Mouse (Mus musculus): ENCODE measurements at regions not wholly inside any gene's neighbourhood (a gene's known extent, or its start where the extent isn't known, plus 50 kb on each side); places are given as distances from the start of the nearest gene placed in this dataset.
"Not testable (repeated sequence)": the region's sequence is repeated elsewhere in the genome, so short reads cannot be mapped to it uniquely, and the experiment has no call there.

DNA sequence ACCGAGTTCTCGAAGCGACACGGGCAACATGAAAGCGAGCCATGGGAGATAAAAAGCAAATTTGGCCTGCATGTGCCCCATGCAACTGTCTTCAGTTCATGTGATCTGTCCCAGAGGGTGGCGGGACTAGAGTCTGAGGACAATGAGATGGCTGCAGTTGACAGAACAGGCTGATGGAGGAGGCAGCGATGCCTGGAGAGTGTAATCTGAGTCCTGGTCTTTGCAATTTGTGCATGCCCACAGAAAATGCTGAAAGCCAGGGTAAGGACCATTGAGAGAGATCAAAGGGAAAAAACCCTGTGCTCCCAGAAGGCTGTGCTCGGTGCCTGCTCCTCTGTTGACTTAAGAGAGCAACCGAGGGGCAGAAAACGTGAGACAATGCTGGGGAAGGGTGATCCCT lies 624.8 kb upstream of the BB014433 start:
- DNase-seq (ENCODE audit: low read depth, low spot score): no peak

DNA sequence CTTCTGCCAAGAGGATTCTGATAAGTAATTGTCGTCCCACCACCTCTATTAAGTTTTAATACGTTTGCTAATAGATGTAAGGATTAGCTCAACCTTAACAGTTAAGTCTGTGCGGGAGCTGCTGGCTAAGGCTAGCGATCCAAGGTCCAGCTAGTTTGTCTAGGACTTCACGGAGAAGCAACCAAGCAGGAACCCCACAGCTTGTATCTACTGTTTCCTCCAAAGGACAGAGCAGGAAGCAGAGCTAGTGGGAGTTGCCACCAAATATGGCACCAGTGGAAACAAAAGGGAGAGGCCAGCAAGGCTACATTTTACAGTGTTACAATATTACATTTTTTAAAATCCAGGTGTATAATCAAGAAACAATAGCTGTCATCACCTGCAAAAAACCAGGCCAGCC lies 624.4 kb upstream of the BB014433 start:
- no peak for DNase-seq (ENCODE audit: low read depth, low spot score)

DNA sequence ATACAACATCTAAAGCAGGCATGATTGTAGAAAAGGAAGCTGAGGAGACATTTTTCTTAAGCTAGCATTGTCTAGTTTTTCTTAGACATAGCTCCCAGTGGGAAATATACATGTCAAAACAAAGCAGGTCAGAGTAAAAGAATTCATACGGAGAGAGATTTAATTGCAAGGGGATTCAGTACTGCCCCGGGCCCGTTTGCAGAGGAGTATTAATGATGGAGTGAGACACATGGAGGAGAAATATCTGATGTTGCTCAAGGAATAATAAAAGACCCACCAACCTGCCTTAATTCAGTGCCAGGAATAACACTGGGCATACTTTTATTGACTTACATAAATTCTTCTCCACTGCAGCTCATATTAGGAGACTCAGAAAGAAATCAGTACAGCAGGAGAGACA lies 623.6 kb upstream of the BB014433 start:
- no peak for DNase-seq (ENCODE audit: low read depth, low spot score)

DNA sequence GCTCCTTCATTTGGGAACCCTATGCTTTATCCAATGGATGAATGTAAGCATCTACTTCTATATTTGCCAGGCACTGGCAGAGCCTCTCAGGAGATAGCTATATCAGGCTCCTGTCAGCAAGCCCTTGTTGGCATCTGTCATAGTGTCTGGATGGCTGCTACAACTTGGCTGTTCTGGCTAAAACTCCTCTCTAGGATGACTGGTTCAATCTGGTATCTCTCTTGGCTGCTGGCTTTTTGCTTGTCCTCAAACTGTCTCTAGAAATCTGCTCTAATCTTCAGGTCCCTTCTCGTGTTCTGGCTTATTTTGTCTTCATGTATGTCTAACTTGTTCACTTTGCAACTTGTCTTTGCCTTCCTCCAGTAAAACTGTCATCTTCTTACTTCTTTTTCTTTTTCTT lies 614.7 kb upstream of the BB014433 start:
- no peak for DNase-seq (ENCODE audit: low read depth, low spot score)

DNA sequence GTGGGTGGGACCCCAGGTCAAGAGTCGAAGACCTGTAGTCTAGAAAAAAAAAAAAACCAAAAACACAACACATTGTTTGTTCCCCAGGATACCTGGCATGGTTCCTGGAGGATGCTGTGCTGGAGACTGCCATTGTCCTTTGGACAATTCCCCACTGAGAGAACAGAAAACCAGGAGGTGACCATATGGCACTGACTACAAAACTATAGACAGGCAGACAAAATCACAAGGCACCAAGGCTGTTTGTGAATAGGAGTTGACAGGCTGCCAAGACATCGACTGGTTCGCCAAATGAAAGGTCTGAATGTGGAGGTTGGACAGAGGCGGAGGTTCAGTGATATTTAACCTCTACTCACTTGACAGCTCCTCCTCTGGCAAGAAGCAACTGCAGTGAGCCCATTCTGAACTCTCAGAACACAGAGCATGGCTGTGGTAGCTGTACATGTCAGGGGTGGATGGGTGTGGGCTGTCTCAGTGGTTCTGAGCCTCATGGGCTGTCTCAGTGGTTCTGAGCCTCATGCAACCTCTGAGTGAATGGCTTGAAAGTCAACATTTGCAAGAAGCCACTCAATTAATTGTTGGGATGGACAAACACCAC lies 589.0 kb upstream of the BB014433 start:
- no peak for DNase-seq (ENCODE audit: low read depth, low spot score)

DNA sequence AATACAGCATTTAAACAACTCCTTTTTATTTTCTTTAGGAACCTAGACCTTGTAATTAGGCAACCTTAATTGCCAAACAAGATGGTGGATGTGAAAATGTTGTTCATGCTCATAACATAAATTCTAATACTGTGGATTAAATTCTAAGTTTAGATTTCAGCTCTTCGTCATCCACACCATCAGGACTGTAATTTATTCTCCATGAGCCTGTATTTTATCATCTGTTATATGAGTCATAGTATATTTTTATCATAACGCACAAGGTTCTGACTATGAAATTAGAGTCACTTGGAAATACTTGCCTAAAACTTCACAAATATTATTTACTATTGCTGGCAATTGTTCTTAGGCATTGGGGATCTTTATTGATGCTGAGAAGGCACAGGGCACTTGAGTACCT lies 582.7 kb upstream of the BB014433 start:
- DNase-seq (ENCODE audit: low read depth, low spot score): no peak

DNA sequence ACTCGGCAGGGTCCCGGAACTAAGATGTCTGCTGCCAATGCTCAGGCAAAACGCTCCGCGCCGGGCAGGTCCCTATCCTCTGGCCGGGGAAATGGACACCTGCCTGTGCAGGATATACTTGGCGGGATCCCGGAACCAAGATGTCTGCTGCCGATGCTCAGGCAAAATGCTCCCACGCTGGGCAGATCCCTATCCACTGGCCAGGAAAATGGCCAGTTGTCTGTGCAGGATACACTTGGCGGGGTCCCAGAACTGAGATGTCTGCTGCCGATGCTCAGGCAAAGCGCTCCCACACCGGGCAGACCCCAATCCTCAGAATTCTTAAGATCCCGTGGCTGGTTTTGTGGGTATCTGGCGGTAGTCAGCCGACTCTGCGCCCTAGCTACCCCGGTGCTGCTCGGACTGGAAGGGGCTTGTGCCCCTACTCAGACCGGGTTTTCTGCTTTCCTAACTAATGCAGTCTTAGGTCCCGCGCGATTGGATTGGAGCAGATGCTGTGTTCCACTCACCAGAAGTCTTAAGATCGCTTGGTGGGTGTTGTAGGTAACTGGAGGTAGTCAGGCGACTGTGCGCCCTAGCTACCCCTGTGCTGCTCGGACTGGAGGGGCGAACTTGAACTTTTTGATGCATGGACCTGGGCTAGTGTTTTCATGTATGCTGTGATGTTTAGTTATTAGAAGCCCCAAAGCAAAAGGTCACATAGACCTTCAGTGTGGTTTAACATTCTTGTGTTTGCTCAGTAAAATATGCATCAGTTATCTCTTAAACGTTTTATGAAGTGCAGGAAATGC lies 577.9 kb upstream of the BB014433 start:
- not testable (repeated sequence) for DNase-seq (ENCODE audit: low read depth, low spot score)

DNA sequence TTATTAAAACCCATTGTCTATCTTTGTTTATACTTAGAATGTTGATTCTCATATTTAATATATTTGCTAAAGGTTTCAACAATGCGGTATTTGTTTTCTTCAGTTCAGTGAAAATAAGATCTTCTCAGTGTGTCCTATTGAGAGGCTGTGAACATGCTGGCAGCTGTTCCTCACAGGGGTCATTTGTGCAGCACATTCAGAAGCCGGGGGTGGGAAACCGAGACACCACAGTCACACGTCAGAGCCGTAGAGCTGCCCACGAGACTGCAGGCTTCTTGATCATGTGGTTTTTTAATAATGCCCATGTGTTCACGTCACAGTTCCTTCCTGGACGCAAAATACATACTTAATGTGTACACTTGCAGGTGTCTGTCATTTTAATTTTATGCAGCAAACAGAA lies 564.3 kb upstream of the BB014433 start:
- no peak for DNase-seq (ENCODE audit: low read depth, low spot score)

DNA sequence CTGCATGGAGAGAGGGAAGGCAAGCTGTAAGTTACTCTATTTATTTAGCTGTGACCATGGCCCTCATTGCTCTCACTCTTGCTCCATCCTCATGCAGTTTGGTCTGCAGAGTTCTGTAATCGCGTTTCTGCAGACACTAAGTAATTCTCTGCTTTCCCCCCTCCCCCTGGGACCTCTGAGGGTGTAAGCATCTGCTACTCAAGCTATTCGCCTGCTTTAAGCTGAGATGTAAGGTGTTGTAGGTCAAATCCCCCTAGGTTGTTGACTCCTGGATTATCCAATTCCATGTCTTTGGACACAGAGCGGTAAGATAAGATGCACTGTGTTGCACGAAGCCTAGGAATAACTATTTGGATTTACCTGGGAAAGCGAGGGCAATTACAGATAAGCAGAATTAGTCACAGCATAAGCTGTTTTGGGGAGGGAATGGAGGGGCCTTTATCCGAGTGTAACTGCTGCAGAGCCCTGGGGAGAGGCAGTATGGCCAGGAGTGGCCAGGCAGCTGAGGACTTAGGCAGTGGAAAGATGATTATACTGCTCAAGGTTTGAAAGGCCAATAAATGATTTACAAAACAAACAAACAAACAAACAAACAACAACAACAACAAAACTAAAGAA lies 561.8 kb upstream of the BB014433 start:
- DNase-seq (ENCODE audit: low read depth, low spot score): no peak

DNA sequence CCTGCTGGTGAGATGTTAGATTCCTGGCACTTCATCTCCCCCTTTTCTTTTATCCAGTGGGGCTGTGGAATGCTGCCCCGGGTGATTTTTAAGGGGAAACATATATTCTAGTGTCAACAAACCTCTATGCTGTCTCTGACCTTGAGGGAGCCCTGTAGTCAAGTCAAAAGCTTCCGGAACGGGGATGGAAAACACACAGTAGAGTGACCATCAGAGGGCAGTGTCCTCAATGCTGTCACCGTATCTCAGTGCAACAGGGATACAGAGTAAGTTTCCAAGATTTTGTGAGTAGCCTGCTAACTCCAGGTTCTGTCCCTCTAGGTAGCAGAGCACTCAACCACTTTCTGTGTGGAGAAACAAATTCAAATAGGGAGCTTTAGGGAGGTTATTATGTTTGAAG lies 555.7 kb upstream of the BB014433 start:
- DNase-seq (ENCODE audit: low read depth, low spot score): no peak

DNA sequence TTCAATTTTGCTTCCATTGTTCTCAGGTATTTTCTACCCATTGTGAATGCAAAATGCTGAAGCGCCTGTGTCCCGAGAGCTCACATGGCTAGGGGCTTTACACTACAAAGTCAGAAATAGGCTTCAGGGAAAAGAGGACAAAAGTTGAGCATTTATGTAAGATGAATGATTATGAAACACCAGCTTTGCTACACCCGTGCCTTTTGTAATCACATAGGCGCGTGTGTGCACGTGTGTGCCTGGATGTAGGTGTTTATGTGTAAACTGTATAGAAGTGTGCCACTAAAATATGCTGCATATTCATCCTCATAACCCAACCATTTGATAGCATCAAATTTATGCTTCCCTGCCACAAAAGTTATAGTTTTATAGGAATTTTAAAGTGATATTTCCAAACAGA lies 547.2 kb upstream of the BB014433 start:
- no peak for DNase-seq (ENCODE audit: low read depth, low spot score)

DNA sequence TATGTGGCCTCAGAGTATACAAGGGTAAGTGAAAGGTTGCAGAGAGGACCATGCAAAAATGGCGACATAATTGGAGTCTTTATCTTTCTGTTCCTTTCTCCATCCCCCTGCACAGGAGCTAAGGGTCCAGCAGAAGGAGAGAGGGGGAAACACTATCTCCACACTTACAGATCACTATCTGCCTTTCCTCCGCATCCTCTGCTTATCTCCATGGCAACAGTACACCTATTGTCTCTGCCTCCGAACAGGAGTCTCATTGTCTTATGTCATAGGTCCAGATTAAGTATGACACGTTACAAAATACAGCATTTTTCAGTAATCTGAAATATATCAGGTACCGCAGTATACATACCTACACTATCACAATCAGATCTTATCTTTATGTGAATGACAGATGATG lies 537.9 kb upstream of the BB014433 start:
- DNase-seq (ENCODE audit: low read depth, low spot score): no peak

DNA sequence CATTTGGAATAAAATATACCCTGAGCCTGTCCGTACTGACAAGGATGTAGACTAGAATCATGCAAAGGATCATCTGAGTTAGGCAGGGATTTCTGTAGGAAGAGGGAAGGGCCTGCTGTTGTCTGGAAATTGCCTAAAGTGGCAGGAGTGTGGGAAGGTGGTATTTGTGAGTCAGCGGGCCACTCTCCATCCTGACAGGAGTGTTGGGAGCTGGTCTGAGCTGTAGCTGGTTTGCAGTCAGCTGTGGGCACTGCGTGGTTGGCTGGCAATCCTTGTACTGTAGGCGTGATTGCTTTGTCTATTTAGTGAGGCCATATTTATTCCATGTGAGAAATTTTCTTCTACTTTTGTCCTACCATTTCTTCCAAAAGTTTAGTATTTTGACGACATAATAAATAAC lies 524.2 kb upstream of the BB014433 start:
- DNase-seq (ENCODE audit: low read depth, low spot score): no peak

DNA sequence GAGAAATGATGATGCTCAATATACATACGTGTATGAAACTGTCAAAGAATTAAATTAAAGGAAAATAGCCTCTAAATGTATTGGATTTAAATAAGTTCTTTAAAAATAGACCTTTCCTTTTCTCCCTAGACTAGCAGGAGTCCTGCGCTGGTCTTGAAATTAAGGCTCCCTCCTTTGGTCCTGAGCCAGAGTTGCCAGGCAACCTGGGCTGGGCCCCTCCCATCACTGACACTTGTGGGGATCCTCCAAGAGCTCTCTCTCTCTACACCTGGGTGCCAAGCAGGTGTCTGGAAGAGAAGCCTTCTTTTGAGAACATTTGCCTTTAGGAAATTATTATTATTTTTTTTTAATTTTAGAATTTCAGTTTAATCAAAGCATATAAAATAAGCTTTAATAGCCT lies 521.9 kb upstream of the BB014433 start:
- no peak for DNase-seq (ENCODE audit: low read depth, low spot score)

DNA sequence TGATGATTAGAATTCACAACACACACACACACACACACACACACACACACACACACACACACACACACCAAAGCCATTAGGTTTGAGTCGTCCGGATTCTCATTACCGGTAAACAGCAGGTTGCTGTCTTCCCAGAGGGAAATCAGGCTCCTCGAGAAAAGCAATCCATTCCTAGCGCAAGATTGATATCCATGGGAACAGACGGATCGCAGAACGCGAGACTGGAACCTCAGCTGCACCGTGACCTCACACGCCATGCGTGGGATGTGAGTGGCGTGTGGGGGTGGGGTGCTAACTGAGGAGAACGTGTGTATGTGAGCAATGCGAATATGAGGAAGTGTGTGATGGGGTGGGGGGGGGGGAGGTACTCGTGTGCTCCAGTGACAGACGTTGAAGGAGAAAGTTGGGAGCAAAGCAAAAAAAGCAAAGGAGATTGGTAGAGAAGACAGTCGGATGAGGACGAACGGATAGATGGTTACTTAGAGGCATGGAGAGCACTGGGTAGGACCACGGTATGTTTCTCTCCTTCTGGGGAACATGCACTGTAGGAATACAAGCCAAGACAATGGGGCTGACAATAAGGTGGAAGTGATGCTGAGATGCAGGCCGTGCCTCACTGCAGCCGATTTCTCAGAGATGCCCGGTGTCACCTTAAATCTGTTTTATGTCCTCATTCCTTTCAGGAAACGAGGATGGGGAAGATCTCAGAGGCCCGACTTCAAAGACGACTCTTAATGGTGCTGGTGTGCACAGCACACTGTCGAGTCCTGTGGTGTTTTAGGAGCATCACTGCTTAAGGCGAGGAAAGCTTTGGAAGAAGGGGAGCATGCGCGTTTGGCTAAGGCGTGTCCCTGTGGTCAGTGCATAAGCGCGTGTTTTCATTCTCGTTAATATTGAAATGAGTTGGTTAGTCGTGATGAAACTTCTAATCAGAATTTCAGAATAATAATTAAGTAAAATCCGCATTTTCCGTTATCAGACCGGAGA lies 516.7 kb upstream of the BB014433 start:
- no peak for DNase-seq (ENCODE audit: low read depth, low spot score)

DNA sequence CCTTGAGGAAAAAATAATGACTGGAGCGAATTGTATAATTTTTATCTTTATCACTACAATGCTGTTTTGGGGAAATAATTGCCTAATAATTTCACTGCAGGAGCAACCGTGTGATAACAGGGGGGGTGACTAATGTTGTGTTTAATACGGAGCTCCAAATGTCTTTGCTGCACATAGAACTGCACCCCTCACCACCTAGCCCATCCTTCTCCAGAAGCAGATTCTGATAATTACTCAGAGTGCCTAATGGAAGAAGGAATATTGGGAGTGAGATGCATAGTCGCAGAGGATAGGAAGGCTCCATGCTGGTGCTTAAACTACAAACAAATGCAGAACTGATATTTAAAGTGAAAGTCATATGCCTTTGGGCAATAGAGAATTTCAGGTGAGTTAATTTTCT lies 486.1 kb upstream of the BB014433 start:
- DNase-seq (ENCODE audit: low read depth, low spot score): no peak

DNA sequence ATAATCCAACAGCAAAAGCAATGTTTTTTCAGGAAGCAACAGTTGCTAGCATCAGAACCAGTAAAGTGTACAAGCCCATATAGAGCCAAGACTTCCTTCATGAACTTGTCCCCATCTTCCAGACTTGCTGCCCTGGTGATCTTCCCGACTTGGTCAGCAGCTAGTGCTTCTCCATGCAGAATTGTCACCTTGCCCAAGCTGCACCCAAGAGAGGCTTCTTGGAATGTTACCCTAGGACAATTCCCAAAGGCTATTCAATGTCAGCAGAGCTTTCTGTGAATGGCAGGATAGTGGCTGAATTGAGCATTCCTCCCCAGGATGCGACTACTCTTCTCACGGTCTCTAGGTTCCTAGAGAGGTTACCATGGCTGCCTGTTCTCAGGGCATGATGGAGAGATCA lies 479.6 kb upstream of the BB014433 start:
- DNase-seq (ENCODE audit: low read depth, low spot score): no peak

DNA sequence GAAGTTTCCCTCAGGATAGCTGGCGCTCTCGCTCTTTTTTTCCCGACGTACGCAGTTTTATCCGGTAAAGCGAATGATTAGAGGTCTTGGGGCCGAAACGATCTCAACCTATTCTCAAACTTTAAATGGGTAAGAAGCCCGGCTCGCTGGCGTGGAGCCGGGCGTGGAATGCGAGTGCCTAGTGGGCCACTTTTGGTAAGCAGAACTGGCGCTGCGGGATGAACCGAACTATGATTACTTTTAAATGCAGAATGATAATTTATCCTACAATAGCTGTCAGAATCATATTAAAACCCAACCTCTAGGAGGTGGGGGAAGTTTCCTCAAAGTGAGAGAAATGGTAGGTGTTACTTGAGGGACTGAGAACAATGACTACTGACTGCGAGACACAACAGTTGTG lies 474.0 kb upstream of the BB014433 start:
- DNase-seq (ENCODE audit: low read depth, low spot score): not testable (repeated sequence)

DNA sequence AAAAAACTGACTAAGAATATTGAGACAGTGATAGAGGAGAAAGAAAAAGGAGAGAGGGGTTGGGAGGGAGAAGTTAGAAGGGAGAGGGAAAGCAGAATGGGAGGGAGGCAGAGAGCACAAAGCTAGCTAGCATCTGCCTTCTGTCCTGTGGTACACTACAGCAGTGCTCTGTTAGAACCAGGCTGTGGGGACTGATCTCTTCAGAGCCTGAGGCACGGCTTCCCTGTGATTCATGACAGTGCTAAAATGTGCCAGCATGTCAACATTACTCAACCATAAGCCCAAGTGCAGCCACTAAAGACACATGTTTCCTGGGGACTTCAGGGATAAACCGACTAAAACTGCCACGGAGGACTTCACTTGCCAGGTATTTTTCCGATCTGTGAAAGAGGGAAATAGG lies 455.1 kb upstream of the BB014433 start:
- no peak for DNase-seq (ENCODE audit: low read depth, low spot score)

DNA sequence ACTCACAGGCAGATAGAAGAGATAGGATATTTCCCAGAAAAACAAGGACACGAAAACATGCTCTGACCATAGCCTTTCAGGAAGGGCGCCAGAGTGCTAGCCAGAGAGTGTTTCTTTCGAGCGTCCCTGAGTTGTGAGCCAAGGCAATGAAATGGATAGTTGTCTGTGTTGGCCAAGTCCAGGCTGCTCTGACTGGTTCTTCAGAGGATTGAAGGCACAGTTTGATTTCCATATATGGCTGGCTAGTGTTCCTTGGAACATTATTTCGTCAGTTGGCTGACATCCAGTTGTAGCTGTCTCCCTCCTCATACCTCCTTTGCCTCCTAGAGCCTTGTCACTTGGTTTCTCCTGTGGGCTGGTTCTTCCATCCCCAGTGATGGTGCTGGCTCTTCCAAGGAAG lies 451.7 kb upstream of the BB014433 start:
- DNase-seq (ENCODE audit: low read depth, low spot score): peak; percentile 14

DNA sequence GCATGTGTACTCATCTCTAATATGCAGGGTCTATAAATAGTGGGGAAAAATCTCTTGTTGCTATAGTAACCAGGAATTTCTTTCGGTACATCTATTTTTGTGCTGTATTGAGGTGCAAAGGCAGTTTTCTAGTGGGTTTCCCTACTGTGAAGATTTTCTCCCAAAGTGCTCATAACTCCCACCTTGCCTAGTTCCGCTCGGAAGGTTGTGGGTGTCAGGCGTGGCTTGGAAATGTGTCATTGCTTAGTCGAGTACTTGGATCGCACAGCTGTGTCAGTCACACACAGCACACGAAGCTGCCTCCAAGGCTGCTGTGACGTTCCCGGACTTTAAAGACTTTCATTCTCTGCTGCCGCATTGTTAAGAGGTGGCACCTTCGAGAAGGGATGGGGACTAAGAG lies 450.4 kb upstream of the BB014433 start:
- DNase-seq (ENCODE audit: low read depth, low spot score): no peak

DNA sequence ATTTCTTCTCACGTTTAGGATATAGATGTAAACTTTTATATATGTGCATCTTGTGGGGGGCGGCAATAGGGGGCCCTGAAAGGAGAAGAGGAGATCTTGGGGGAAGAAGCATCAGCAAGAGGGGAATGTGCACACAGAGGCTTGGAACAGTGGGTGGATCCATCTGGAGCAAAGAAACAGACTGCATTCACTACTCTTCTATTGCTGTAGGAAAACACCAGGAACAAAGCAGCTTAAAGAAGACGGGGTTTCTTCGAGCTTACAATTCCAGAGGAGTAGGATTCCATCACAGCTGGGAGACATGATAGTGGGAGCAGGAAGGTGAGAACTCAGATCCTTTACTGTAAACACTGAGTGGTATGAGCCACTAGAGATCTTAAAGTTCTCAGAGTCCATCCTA lies 444.9 kb upstream of the BB014433 start:
- DNase-seq (ENCODE audit: low read depth, low spot score): no peak
